Mouse (Mus musculus): ENCODE data around the gene Zscan10.

The Zscan10 gene

DNA sequence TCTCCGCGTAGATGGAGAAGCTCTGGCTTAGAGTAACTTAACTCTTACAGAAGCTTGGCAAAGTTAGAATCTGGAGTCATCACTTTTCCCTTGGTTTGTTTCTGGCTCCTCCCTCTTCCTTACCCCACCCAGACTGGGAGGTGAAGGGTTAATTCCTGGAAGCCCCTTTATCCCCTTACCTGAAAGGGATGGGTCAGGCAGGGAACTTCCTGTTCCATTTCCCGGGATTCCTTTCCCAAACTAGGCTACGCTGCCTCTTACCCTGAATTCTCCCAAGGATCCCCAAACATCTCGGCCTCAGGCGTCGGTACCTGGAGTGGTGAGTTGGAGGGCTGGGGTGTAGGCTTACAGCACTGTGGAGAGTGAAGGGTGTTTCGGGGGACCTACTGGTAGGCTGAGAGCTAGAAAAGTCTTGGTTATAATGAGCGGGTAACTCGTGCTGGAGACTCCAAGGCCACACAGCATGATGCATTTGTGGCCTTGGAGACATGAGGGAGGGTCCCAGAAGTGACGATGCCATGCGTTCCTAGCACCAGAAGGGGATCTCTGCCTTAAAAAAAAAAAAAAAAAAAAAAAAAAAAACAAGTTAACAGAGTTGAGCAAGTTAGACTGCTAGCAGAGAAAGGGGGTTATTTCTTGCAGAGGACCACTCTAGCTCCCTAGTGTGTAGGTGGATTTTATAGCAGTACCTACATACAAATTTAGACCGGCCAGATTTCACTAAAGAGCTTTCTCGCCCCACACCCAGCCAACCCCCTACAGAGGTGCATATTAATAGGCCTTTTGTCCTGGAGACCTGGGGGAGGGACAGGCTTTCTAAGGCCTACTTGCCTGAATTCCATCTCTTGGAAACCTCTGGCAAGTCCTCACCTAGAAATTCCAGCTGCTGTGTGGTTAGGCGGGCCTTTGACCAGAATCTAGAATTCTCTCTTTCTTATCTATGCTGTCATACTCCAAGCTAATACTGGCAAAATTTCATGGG, at the start of gene Zscan10:
Gene Zscan10, plus strand, starts transcription at position 216 of the 982 bp plus-strand sequence.
- DNase-seq (ENCODE audit: low spot score in 2 of 2) = no peak

- no peak for DNase-seq (ENCODE audit: low spot score in 2 of 2)
Measured at GRCm38 (mm10) chr17:23550856-23551255, 49.8 kb upstream of the Zscan10 start.

GRCm38 (mm10) chr17:23551416-23551815, 49.2 kb upstream of the Zscan10 start:
- DNase-seq (ENCODE audit: low spot score in 2 of 2) = no peak

DNA sequence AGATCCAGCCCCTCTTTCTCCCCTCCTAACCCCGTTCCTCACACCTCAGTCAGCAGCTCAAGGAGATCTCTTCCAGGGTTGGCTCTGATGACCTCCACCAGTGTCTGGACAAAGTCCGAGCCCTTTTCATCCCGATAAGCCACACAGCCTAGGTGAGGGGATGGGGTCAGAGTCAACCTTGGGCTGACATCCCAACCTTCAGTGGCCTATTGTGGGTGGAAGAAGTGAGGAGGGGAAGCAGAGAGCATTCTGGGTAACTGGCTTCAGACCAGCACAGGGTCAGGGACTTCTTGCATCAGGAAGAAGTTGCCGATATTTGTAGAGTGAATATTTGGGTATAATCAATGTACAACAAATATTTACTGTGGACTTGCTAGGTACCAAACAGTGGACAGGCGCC, 48.7 kb upstream of the Zscan10 start:
- DNase-seq (ENCODE audit: low spot score in 2 of 2) = no peak

DNA sequence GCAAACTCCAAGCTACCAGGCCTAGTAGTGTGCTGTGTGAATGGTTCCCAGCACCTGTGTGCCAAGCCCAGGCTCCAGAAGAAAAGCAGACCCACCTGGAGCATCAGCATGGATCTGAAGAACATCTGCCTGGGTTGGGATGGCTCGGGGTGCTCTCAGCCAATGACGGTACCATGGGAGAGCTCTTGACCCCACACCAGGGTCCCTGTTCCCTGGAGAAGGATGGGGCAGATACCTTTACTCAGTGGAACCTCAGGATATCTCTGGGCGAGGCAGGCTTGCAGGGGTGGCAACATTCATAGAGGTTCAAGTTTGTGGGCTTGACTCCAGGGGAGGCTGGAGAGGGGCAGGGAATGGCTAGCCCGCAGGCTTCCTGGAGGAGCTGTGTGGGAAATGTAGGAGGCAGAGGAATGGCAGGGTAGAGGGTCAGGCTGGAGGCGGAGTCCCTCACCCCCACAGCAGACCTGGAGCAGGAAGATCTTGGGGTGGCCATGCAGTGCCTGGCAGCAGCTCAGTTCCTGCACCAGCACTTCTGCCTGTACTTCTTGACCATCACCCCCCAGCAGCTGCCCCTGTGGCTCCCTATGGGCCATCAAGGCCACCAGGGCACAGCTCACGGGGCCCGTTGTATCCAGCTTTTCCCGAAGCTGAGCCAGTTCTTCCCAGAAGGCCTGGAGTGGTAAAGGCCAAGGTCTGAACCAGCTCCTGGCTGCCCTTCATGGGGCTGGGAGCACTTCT, 47.6 kb upstream of the Zscan10 start:
- no peak for DNase-seq (ENCODE audit: low spot score in 2 of 2)

- no peak for DNase-seq (ENCODE audit: low spot score in 2 of 2)
Measured at GRCm38 (mm10) chr17:23553634-23554120, 47.0 kb upstream of the Zscan10 start.

DNA sequence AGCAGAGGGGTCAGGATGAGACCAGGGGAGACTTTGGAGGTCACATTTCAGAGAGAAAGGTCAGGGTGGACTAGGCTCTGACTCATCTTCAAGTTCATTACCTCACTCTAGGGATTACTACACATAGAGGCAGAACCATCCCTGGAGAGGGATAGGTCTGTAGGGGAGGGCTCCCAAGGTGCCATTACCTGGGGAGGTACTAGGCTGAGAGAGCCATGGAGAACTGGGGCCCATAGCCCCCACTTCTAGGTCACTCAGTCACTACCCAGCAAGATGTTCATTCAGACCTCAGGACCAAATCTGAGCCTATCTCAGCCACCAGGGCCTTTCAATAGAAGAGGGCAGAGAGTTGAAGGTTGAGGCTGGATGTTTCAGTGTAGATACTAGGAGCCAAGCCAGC, 46.3 kb upstream of the Zscan10 start:
- no peak for DNase-seq (ENCODE audit: low spot score in 2 of 2)

DNA sequence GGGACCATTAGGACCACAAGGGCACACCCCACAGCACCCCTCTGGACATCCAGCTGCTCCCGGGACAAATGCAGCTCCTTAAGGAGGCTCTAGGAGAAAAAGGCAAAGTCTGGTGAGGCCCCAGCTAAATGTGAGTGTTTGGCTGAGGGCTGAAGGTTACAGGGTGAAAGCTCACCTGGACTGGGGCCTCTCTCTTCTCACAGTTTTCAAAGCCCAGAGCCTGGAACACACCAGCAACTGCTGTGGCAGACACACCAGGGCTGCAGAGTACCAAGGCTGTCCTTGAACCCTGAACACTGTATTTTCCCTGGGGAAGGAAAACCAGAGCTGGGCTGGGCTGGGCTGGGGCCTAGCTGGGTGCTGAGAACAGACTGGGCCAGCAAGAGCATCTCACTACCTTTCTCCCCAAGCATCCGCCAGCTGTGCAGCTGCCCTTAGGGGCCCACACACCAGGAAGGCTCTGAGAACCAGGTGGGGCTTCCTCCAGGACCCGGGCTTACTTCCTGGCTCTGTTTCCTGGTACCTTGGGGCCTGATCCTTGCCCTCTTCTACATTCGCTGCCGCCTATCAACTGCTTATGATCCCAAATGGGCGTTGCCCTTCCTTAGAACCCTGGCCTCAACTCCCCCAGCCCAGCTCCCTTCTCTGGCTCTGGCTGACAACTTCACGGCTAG, 45.3 kb upstream of the Zscan10 start:
- no peak for DNase-seq (ENCODE audit: low spot score in 2 of 2)

GRCm38 (mm10) chr17:23559767-23560166, 40.9 kb upstream of the Zscan10 start:
- no peak for DNase-seq (ENCODE audit: low spot score in 2 of 2)

DNA sequence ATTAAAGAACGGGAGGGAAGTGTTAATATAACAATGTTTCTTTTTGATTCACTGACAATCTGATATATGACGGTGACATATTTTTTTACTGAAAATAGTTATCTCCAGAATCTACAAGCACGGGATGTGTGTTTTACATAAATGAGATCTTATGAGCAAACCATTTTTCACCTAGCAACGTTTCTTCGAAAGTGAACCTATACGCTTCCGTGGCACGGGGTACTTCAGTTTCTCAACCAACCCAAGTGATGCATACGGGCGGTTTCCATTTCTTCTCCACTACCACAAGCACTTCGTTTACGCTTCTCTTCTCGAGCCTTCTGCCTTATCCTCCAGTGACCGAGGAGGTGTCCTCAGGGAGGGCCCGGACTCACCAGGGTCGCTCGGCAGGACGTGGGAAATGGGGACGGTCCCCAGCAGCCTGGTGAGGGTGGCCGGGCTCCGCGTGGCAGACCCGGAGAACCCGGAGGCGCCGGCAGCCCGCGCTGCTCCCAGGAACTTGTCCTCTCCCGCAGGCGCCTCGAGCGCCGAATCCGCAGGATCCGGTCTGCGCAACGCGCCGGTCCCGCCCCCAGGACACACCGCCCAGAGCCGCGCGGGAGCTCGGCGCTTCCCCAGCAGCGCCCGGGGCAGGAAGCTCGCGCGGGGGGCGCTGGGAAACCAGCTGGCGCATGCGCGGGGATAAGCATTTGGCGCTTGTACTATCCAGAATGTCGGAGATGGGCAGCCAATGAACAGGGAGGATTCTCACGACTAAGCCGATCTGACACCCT, 36.9 kb upstream of the Zscan10 start, which contains the start of gene Zfp213:
Gene Zfp213, minus strand, starts transcription at position 644 of the 773 bp plus-strand sequence.
- DNase-seq (ENCODE audit: low spot score in 2 of 2) = peak; percentile 85 to 94

GRCm38 (mm10) chr17:23564368-23564715, 36.3 kb upstream of the Zscan10 start:
- DNase-seq (ENCODE audit: low spot score in 2 of 2) = no peak

DNA sequence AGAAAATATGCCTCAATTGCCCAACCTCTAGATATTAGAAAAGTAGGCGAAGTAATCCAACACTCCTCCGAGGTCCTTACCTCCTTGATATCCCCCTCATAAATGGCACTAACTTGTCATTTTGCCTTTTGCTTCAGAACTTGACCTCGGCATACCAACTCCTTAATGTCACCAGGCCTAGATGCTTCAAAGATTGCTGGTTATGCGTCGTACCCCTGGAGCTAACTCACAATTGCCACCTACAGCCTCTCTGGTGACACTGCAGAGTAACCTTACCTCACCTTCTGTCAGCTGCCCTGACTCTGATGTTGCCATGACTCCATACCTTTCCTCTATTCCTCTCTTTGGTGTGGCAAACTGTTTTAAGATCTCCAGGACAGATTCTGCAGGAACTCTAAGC, 33.9 kb upstream of the Zscan10 start:
- DNase-seq (ENCODE audit: low spot score in 2 of 2) = no peak

DNA sequence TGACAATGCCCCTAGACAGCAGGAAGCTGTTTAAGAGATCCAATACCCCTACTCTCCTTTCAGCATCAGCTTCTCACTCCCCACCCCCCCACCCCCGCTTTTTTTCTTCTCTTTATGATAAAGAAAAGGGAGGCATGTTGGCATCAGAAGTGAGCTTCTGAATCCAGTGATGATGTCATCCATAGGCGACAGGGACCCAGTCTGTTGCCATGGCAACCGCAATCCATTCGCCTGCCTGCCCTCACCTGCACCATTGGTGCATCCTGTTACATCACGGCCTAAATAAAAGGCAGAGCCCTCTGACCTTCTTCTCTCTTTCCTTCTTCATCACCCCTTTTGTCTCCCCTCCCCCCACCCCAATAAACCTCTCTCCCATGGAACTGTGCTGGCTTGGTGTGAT, 32.3 kb upstream of the Zscan10 start:
- no peak for DNase-seq (ENCODE audit: low spot score in 2 of 2)

- no peak for DNase-seq (ENCODE audit: low spot score in 2 of 2)
Measured at GRCm38 (mm10) chr17:23570017-23570416, 30.6 kb upstream of the Zscan10 start.

GRCm38 (mm10) chr17:23571084-23571483, 29.6 kb upstream of the Zscan10 start:
- DNase-seq (ENCODE audit: low spot score in 2 of 2) = no peak

DNA sequence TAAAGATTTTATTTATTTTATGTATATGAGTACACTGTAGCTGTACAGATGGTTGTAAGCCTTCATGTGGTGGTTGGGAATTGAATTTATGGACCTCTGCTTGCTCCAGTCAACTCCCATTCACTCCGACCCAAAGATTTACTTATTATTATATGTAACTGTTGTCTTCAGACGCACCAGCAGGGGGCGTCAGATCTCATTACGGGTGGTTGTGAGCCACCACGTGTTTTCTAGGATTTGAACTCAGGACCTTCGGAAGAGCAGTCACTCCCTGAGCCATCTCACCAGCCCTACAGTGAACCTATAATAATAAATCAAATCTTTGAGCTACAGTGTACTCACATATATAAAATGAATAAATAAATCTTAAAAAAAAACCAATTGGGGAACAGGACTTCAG, 28.6 kb upstream of the Zscan10 start:
- no peak for DNase-seq (ENCODE audit: low spot score in 2 of 2)

GRCm38 (mm10) chr17:23574130-23574529, 26.5 kb upstream of the Zscan10 start:
- no peak for DNase-seq (ENCODE audit: low spot score in 2 of 2)

GRCm38 (mm10) chr17:23575951-23576552, 24.6 kb upstream of the Zscan10 start:
- DNase-seq (ENCODE audit: low spot score in 2 of 2) = no peak

GRCm38 (mm10) chr17:23584786-23585185, 15.9 kb upstream of the Zscan10 start:
- no peak for DNase-seq (ENCODE audit: low spot score in 2 of 2)

DNA sequence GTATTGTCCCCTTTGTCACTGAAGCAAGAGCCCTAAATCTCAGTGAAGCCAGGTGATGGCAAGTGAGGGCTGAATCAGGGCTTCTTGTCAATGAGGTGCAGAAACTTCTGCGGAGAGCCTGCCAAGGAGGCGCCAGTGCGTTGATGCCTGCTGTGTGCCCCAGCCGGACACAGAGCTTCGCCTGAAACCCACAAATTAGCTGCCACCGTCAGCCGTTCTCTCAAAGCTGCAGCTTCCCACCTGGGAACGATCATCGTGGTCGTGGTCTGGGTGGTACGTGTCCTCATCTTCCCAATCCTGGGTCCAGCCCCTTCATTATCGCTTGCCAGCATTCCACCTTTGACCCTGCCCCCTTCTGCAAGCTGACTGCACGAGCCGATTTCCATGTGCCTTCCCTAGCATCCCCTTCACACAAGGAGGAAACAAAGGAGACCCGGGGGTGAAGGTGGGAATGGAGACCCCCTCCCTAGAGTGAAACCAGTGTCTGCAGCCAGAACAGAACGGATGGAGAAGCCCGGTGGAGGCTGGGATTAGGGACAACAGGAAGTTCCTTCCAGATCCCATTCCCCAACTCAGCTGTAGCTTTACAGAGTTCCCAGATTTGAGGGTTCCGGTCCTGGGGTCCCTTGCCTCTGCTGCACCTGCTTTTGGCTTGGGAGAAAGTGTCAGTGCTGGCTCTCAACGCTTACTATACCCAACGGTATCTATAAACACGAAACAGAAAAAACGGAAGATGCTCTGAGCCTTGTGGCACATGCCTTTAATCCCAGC, 14.8 kb upstream of the Zscan10 start:
- peak; percentile 32 to 67 for DNase-seq (ENCODE audit: low spot score in 2 of 2)
